Mouse (Mus musculus) thymus, postnatal 25 days (tissue): ENCODE results near the gene Olfr701.
A peak's percentile ranks its signal among the peaks of the same experiment; 100 is the strongest.

Experiments
- DNase-seq: peaks from one replicate; pipeline ENCODE4 v3.0.0; 2022

The Olfr701 gene

GRCm38 (mm10) chr7:106813829-106814228 lies at the start of gene Olfr701:
TSS of gene Olfr701 (plus strand) at chr7:106814129.
- DNase-seq, result no peak

GRCm38 (mm10) chr7:106788330-106788729 lies 25.6 kb upstream of the Olfr701 start:
- DNase-seq, result no peak

GRCm38 (mm10) chr7:106793098-106793497 lies 20.8 kb upstream of the Olfr701 start, which contains the start of gene Olfr699:
TSS of gene Olfr699 (minus strand) at chr7:106793198.
- DNase-seq, result no peak

GRCm38 (mm10) chr7:106808734-106809133 lies 5.2 kb upstream of the Olfr701 start, which contains the start of gene Olfr700:
TSS of gene Olfr700 (minus strand) at chr7:106808834.
- DNase-seq, result no peak

- peak; percentile 6 for DNase-seq
Observed at GRCm38 (mm10) chr7:106815775-106816174, 1.8 kb downstream of the Olfr701 start.

GRCm38 (mm10) chr7:106818414-106818813 lies 4.5 kb downstream of the Olfr701 start:
- DNase-seq, result no peak

- DNase-seq, result no peak
Observed at GRCm38 (mm10) chr7:106833793-106834192, 19.9 kb downstream of the Olfr701 start, which contains the start of gene Olfr702. TSS of gene Olfr702 (minus strand) at chr7:106833893.

GRCm38 (mm10) chr7:106843060-106843459 lies 29.1 kb downstream of the Olfr701 start, which contains the start of gene Olfr703:
TSS of gene Olfr703 (plus strand) at chr7:106843360.
- DNase-seq, result no peak

- no peak for DNase-seq
Observed at GRCm38 (mm10) chr7:106862885-106863284, 49.0 kb downstream of the Olfr701 start, which contains the start of gene Olfr704. TSS of gene Olfr704 (plus strand) at chr7:106863185.
